Mouse (Mus musculus) limb, embryonic 11.5 days (tissue): ENCODE measurements around the gene Mdfic. TPM values are rescaled to one million over a fixed set of nuclear protein-coding genes. Genes with fewer than 3 reads are reported as not detected.
A peak's percentile ranks its signal among the peaks of the same experiment; 100 is the strongest.

Source experiments
- ATAC-seq: fragments of 200-750 bp; cut with Nextera tagmentation; 2 replicates; pipeline ENCODE4 v1.8.0; 2017; ENCODE audit warnings: low read depth; ENCODE audit not compliant: insufficient number of reproducible peaks, low FRiP score, low TSS enrichment
- DNase-seq: peaks from one replicate; pipeline ENCODE4 v3.0.0-alpha.2; 2015; ENCODE audit warnings: low spot score
- H3K27ac ChIP-seq: fragments of 300-500 bp; sonication (generic); replicated peaks from 2 replicates; pipeline ENCODE4 v1.5.1; 2014; ENCODE audit warnings: low read depth, mild to moderate bottlenecking, low read length
- H3K27me3 ChIP-seq: fragments of 300-500 bp; sonication (generic); 2 replicates; pipeline ENCODE4 v1.6.1; 2014; ENCODE audit warnings: mild to moderate bottlenecking, low read length, mixed read lengths; ENCODE audit not compliant: control insufficient read depth, insufficient read depth
- H3K36me3 ChIP-seq: fragments of 300-500 bp; sonication (generic); 2 replicates; pipeline ENCODE4 v1.6.1; 2014; ENCODE audit warnings: mild to moderate bottlenecking, low read length, moderate library complexity, mixed read lengths; ENCODE audit not compliant: control insufficient read depth, insufficient read depth
- H3K4me1 ChIP-seq: fragments of 300-500 bp; sonication (generic); 2 replicates; pipeline ENCODE4 v1.6.1; 2014; ENCODE audit warnings: low read length, mixed read lengths; ENCODE audit not compliant: control insufficient read depth, insufficient read depth
- H3K4me2 ChIP-seq: fragments of 300-500 bp; sonication (generic); 2 replicates; pipeline ENCODE4 v1.6.1; 2014; ENCODE audit warnings: low read depth, mild to moderate bottlenecking, moderate library complexity; ENCODE audit not compliant: severe bottlenecking
- H3K4me3 ChIP-seq: fragments of 300-500 bp; sonication (generic); 2 replicates; pipeline ENCODE4 v1.5.1; 2014; ENCODE audit warnings: low read depth, low read length
- H3K9ac ChIP-seq: fragments of 300-500 bp; sonication (generic); 2 replicates; pipeline ENCODE4 v1.6.1; 2014; ENCODE audit warnings: mild to moderate bottlenecking, low read length
- H3K9me3 ChIP-seq: fragments of 300-500 bp; sonication (generic); 2 replicates; pipeline ENCODE4 v1.6.1; 2016; ENCODE audit warnings: low read length; ENCODE audit not compliant: control insufficient read depth
- WGBS: fragments of 180-500 bp; shearing (Covaris S2); extraction: QIAGEN DNeasy Blood & Tissue Kit; methylation state at CpG from one replicate; pipeline ENCODE4 v1.1.7; 2014; 5-methylcytosine and 5-hydroxymethylcytosine counted together
- polyA plus RNA-seq: library from polyadenylated mRNA; unstranded; fragments of >200 nt; fragmentation: Nextera tagmentation; extraction: Ambion mirVana; gene quantifications from 2 replicates; pipeline ENCODE4 v1.2.1, GENCODE M21; 2014

Gene Mdfic
- polyA plus RNA-seq, 1 experiment from 2014 or later, result 5.1 TPM

DNA sequence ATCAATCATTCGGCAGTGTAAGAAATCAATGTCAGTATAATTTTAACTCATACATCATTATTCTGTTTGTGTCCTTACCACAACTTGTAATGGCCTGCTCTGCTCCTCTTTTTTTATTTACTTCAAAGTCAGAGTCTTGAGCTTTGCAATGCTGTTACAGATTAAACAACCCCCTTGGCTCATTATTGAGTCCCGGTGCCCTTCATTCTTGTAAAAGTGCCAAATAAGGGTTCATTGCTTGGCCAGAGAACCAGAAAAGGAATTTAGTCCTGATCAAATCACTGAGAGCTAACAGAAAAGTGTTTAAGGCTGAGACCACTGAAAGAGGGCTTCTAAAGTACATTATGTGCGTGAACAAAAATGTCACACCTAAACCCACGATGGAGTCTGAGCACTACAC lies 10.2 kb downstream of the Mdfic start:
- Histone ChIP-seq H3K4me2 (no peak overlapping the region), H3K4me1 (no peaks in the 10 kb centered on the region), H3K4me3 (no peak overlapping the region), H3K9me3 (no peaks in the 10 kb centered on the region), H3K27ac (no peak overlapping the region), H3K27me3 (no peaks in the 10 kb centered on the region), H3K9ac (no peak overlapping the region), H3K36me3 (no peaks in the 10 kb centered on the region)
- DNase-seq (peak; percentile 9), ATAC-seq (no peak)
- WGBS, result 72% methylated on average over 4 of the region's 4 CpGs

DNA sequence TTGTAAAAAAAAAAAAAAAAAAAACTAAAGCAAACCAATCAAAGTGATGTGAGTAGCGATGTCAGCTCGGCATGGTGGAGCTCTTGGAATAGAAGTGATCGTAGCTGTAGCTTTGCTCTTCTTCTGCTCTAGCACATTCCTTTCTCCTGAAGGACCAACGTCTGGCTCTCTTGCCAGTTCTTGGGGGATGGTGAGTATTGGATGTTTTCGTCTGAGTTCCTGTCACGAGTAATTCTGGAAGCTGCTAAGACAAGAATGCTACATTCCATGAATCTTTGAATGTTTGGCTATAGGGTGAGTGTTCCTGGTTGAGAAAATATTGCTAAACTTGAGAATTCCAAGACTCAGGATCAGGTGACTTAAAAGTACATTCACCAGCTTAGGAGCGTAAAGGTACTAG lies 11.0 kb downstream of the Mdfic start:
- ATAC-seq (no peak), DNase-seq (no peak)
- WGBS, result 85% methylated on average over 7 of the region's 7 CpGs

GRCm38 (mm10) chr6:15737312-15737911 lies 17.0 kb downstream of the Mdfic start:
- no peaks in the 10 kb centered on the region for H3K27me3 ChIP-seq
- 85% methylated on average over 8 of the region's 8 CpGs for WGBS
- H3K36me3 ChIP-seq, result no peaks in the 10 kb centered on the region
- no peak for ATAC-seq
- no peak overlapping the region for H3K9ac ChIP-seq
- no peak overlapping the region for H3K27ac ChIP-seq
- no peaks in the 10 kb centered on the region for H3K9me3 ChIP-seq
- no peak for DNase-seq
- H3K4me2 ChIP-seq, result no peak overlapping the region
- H3K4me1 ChIP-seq, result no peaks in the 10 kb centered on the region
- no peak overlapping the region for H3K4me3 ChIP-seq

More for the DNA sequence above, 11.0 kb downstream of the Mdfic start:
- no peaks in the 10 kb centered on the region for H3K27me3 ChIP-seq
- H3K4me1 ChIP-seq, result no peaks in the 10 kb centered on the region
- H3K27ac ChIP-seq, result no peak overlapping the region
- H3K4me3 ChIP-seq, result no peak overlapping the region
- no peaks in the 10 kb centered on the region for H3K9me3 ChIP-seq
- no peak overlapping the region for H3K4me2 ChIP-seq
- no peak overlapping the region for H3K9ac ChIP-seq
- no peaks in the 10 kb centered on the region for H3K36me3 ChIP-seq

GRCm38 (mm10) chr6:15738331-15738943 lies 18.0 kb downstream of the Mdfic start:
- no peak for DNase-seq
- H3K27ac ChIP-seq, result no peak overlapping the region
- no peaks in the 10 kb centered on the region for H3K36me3 ChIP-seq
- ATAC-seq, result no peak
- no peak overlapping the region for H3K9ac ChIP-seq
- no peaks in the 10 kb centered on the region for H3K4me1 ChIP-seq
- H3K4me3 ChIP-seq, result no peak overlapping the region
- no peak overlapping the region for H3K4me2 ChIP-seq
- H3K27me3 ChIP-seq, result no peaks in the 10 kb centered on the region
- no peaks in the 10 kb centered on the region for H3K9me3 ChIP-seq
- WGBS, result 81% methylated on average over 5 of the region's 5 CpGs

DNA sequence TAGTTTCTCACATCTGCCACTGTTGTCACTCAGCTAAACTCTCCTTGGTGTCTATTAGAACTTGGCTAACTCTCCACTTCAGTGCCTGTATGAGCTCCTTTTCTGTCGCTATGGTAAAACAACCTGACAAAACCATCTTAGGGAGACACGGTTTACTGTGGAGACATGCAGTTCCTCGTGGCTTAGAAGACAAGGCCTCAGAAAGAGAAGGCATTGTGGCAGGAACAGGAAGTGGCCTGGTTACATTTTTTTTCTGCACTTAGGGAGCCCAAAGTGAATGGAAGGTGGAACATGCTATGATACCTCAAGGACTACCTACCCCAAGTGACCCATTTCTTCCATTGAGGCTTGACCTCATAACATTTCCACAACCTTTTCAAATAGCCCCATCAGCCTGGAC lies 18.7 kb downstream of the Mdfic start:
- DNase-seq (no peak), ATAC-seq (no peak)
- Histone ChIP-seq H3K27ac (no peak overlapping the region), H3K4me2 (no peak overlapping the region), H3K27me3 (no peaks in the 10 kb centered on the region), H3K36me3 (no peaks in the 10 kb centered on the region), H3K4me1 (no peaks in the 10 kb centered on the region), H3K4me3 (no peak overlapping the region), H3K9ac (no peak overlapping the region), H3K9me3 (no peaks in the 10 kb centered on the region)
- 85% methylated on average over 3 of the region's 3 CpGs for WGBS

GRCm38 (mm10) chr6:15742591-15743149 lies 22.2 kb downstream of the Mdfic start:
- DNase-seq (no peak), ATAC-seq (no peak)
- no peaks in the 10 kb centered on the region for H3K36me3 ChIP-seq
- no peak overlapping the region for H3K9ac ChIP-seq
- H3K27me3 ChIP-seq, result no peaks in the 10 kb centered on the region
- H3K27ac ChIP-seq, result no peak overlapping the region
- H3K4me3 ChIP-seq, result no peak overlapping the region
- H3K9me3 ChIP-seq, result no peaks in the 10 kb centered on the region
- WGBS, result 82% methylated on average over 6 of the region's 6 CpGs
- H3K4me1 ChIP-seq, result no peaks in the 10 kb centered on the region
- no peak overlapping the region for H3K4me2 ChIP-seq

DNA sequence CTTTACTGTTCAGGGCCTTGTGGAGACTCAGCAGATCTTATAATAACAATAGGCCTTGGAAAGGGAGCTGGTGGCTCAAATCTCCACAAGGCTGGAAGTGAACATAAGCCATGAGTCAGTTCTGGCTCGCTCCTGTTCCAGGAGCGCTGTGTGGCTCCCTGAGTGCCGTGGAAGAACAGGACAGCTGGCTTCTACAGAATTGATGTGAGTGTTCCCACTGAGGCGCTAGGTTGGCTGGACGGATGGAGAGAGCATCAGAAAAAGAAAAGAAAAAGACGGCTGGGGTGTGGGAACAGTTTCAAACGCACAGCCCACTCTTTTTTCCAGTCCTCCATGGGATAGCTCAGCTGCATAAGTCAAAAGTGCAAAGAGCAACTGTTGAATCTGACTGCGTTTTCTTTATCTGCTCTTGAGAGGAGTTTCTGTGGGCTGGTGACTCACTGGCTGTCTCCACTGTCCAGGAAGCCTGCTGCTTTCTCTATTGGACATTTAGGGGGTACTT lies 22.9 kb downstream of the Mdfic start:
- ATAC-seq (no peak), DNase-seq (no peak)
- H3K27me3 ChIP-seq, result no peaks in the 10 kb centered on the region
- no peak overlapping the region for H3K27ac ChIP-seq
- 83% methylated on average over 8 of the region's 8 CpGs for WGBS
- no peak overlapping the region for H3K4me3 ChIP-seq
- H3K4me2 ChIP-seq, result no peak overlapping the region
- H3K9ac ChIP-seq, result no peak overlapping the region
- H3K9me3 ChIP-seq, result no peaks in the 10 kb centered on the region
- no peaks in the 10 kb centered on the region for H3K4me1 ChIP-seq
- no peaks in the 10 kb centered on the region for H3K36me3 ChIP-seq

DNA sequence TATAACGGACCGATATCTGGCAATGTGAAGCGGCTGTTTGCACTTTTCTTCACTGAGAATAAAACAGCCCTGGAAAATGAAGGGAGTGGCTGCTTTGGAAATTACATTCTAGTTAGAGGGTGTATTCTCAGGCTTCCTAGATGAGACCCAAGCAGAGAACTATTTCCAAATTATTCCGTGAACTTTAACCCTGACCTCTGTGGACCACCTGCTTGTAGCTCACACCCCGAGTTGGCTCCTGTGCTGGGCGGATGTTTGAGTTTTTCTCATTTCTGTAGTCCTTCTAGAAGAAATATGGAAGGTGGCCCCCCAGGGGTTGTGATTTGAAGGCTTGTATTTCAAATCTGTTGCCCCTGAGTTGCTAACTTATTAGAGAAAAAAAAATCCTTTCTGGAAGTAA lies 23.3 kb downstream of the Mdfic start:
- H3K9ac ChIP-seq, result no peak overlapping the region
- 69% methylated on average over 6 of the region's 6 CpGs for WGBS
- H3K4me3 ChIP-seq, result no peak overlapping the region
- H3K27ac ChIP-seq, result no peak overlapping the region
- H3K27me3 ChIP-seq, result no peaks in the 10 kb centered on the region
- H3K4me1 ChIP-seq, result no peaks in the 10 kb centered on the region
- H3K36me3 ChIP-seq, result no peaks in the 10 kb centered on the region
- no peak overlapping the region for H3K4me2 ChIP-seq
- no peaks in the 10 kb centered on the region for H3K9me3 ChIP-seq
- no peak for ATAC-seq
- DNase-seq, result no peak
